Comparison of ENCODE assay signal across 18 mouse cellular contexts in the genomic region with DNA sequence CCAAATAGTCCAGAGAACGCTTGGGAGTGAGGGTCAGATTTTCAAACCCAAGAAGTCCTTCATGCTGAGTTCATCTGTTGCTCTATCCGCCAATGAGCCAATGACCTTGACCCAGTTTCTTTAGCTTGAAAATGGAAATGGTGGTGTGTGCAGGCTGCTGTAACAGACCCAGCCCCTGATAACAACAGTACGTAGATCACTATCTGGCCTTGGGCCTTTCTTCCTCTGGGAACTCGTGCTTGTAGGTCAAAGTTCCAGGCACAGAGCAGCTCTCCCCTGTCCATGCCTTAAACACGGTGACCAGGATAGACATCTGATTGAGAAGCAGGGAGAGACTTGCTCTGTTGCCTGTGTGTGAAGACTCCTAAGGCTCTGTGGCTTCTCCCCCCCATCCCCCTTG.
"Had no signal": no experiment of that assay in that cellular context is flagged by ENCODE, and none has a peak within 500 bp of the region (broad histone marks: within the 10 kb centered on the region; RNA-seq: fewer than 3 reads in every experiment).

No protein-coding gene starts in this region.

- H3K4me3 ChIP-seq: midbrain, embryonic 10.5 days; midbrain, embryonic 12.5 days; myocyte; neural tube, embryonic 13.5 days; neural tube, embryonic 15.5 days had no signal

- H3K27ac ChIP-seq: midbrain, embryonic 10.5 days; midbrain, embryonic 12.5 days; neural tube, embryonic 13.5 days; neural tube, embryonic 15.5 days had no signal

- DNase-seq: lung, adult 18-20 months; lung, embryonic 14.5 days; lung, postnatal 10 days; lung, postnatal 4 days; midbrain, embryonic 14.5 days; retina, postnatal 1 day; right cerebral cortex, adult 18-20 months; right cerebral cortex, postnatal 25 days; right cerebral cortex, postnatal 4 days; spleen, adult 18-20 months; thymus, adult 18-20 months; thymus, postnatal 14 days; thymus, postnatal 36 days had no signal
